Mouse (Mus musculus) liver, adult 2 months (tissue): ENCODE results near the gene Col6a2. TPM values are rescaled to one million over a fixed set of nuclear protein-coding genes. Genes with fewer than 3 reads are reported as not detected.

ENCODE experiments used
- DNase-seq: peaks from one replicate; pipeline ENCODE4 v3.0.0-alpha.2; 2011; ENCODE audit warnings: low read depth, low spot score; ENCODE audit errors: extremely low read depth
- H3K27ac ChIP-seq: fragments of 200-500 bp; replicated peaks from 2 replicates; pipeline ENCODE4 v1.5.1; 2012; ENCODE audit warnings: low read depth, mild to moderate bottlenecking, control low read depth, inconsistent platforms, low read length; ENCODE audit not compliant: insufficient read depth
- H3K27me3 ChIP-seq: fragments of 200-500 bp; 2 replicates; pipeline ENCODE4 v1.6.1; 2012; ENCODE audit warnings: mild to moderate bottlenecking, moderate library complexity, low read length, inconsistent platforms; ENCODE audit not compliant: control insufficient read depth, insufficient read depth
- H3K36me3 ChIP-seq: fragments of 200-500 bp; 2 replicates; pipeline ENCODE4 v1.6.1; 2012; ENCODE audit warnings: low read length, inconsistent platforms; ENCODE audit not compliant: control insufficient read depth, insufficient read depth
- H3K4me1 ChIP-seq: fragments of 200-500 bp; 2 replicates; pipeline ENCODE4 v1.6.1; 2011; ENCODE audit warnings: low read length; ENCODE audit not compliant: control insufficient read depth, insufficient read depth
- H3K4me3 ChIP-seq: fragments of 200-500 bp; 2 replicates; pipeline ENCODE4 v1.5.1; 2011; ENCODE audit warnings: low read depth, mild to moderate bottlenecking, control low read depth, low read length, moderate library complexity; ENCODE audit not compliant: insufficient read depth
- H3K79me2 ChIP-seq: fragments of 200-500 bp; 2 replicates; pipeline ENCODE4 v1.6.1; 2012; ENCODE audit warnings: inconsistent platforms, mild to moderate bottlenecking, low read length, moderate library complexity; ENCODE audit not compliant: control insufficient read depth, insufficient read depth
- H3K9ac ChIP-seq: fragments of 200-500 bp; 2 replicates; pipeline ENCODE4 v1.6.1; 2012; ENCODE audit warnings: low read depth, mild to moderate bottlenecking, control low read depth, inconsistent platforms, low read length
- CTCF ChIP-seq: fragments of 200-500 bp; IDR thresholded peaks from 2 replicates; pipeline ENCODE4 v1.5.1; 2011; ENCODE audit warnings: low read depth, low read length, control low read depth
- POLR2A ChIP-seq: fragments of 200-500 bp; IDR thresholded peaks from 2 replicates; pipeline ENCODE4 v1.6.1; 2011; ENCODE audit warnings: low read length, control low read depth; ENCODE audit not compliant: insufficient read depth; ENCODE audit errors: extremely low read depth
- WGBS: fragments of 180-500 bp; shearing (Covaris S2); methylation state at CpG from one replicate; pipeline ENCODE4 v1.1.7; 2018; 5-methylcytosine and 5-hydroxymethylcytosine counted together
- polyA plus RNA-seq: library from polyadenylated mRNA; depleted of rRNA; stranded (reverse); fragments of >200 nt; gene quantifications from 2 replicates; pipeline ENCODE4 v1.2.3, GENCODE M21; 2012
- total RNA-seq: library from RNA; depleted of rRNA; stranded (reverse); fragments of >200 nt; gene quantifications from 2 replicates; pipeline ENCODE4 v1.2.3, GENCODE M21; 2014

Col6a2 gene
- total and polyA plus RNA-seq, 2 experiments = 1.8 to 3.6 TPM

GRCm38 (mm10) chr10:76576920-76577319, 46.5 kb downstream of the Col6a2 start:
- DNase-seq = peak; percentile 94
- H3K27ac ChIP-seq = peak overlapping the region; percentile 95

GRCm38 (mm10) chr10:76575374-76575773, 48.1 kb downstream of the Col6a2 start, which contains the start of gene Ftcd:
TSS of gene Ftcd (plus strand) at chr10:76575648.
- DNase-seq = peak; percentile 95
- H3K4me1 ChIP-seq = peaks cover 29% of the 10 kb centered on the region
- H3K79me2 ChIP-seq = no peaks in the 10 kb centered on the region
- peak within 1 kb of the TSS; percentile 95 for H3K27ac ChIP-seq
- peaks cover 8% of the 10 kb centered on the region; the same call in 1 of the 2 replicates for H3K36me3 ChIP-seq
- H3K4me3 ChIP-seq = peak within 1 kb of the TSS; percentile 74
- 34% methylated on average over 3 of the region's 3 CpGs for WGBS
- H3K27me3 ChIP-seq = no peaks in the 10 kb centered on the region
- peak within 1 kb of the TSS; percentile 80 for H3K9ac ChIP-seq
- TF ChIP-seq CTCF (no peak), POLR2A (peak; percentile 80; the same call in 1 of the 2 replicates)

More at GRCm38 (mm10) chr10:76576920-76577319, 46.5 kb downstream of the Col6a2 start:
- TF ChIP-seq POLR2A (no peak), CTCF (no peak)
- Histone ChIP-seq H3K79me2 (no peaks in the 10 kb centered on the region), H3K4me1 (peaks cover 22% of the 10 kb centered on the region), H3K27me3 (no peaks in the 10 kb centered on the region), H3K9ac (peak overlapping the region; percentile 80), H3K4me3 (peak overlapping the region; percentile 74), H3K36me3 (peaks cover 8% of the 10 kb centered on the region; the same call in 1 of the 2 replicates)
- WGBS = 22% methylated on average over 7 of the region's 7 CpGs

- 18% methylated on average over 3 of the region's 3 CpGs for WGBS
- peaks cover 2% of the 10 kb centered on the region; the same call in 1 of the 2 replicates for H3K36me3 ChIP-seq
- peak; percentile 92 for DNase-seq
- no peak overlapping the region for H3K4me3 ChIP-seq
- no peaks in the 10 kb centered on the region for H3K27me3 ChIP-seq
- no peaks in the 10 kb centered on the region for H3K79me2 ChIP-seq
- peak overlapping the region; percentile 45 for H3K27ac ChIP-seq
- H3K4me1 ChIP-seq = peaks cover 24% of the 10 kb centered on the region
- TF ChIP-seq CTCF (no peak), POLR2A (no peak)
- H3K9ac ChIP-seq = no peak overlapping the region
These were observed 51.3 kb downstream of the Col6a2 start for GRCm38 (mm10) chr10:76572151-76572550.

- WGBS = 86% methylated on average over 2 of the region's 2 CpGs
- TF ChIP-seq CTCF (no peak), POLR2A (no peak)
- Histone ChIP-seq H3K9ac (no peak overlapping the region), H3K79me2 (no peaks in the 10 kb centered on the region), H3K36me3 (peaks cover 2% of the 10 kb centered on the region; the same call in 1 of the 2 replicates), H3K27me3 (no peaks in the 10 kb centered on the region), H3K27ac (peak overlapping the region; percentile 77), H3K4me3 (no peak overlapping the region), H3K4me1 (peaks cover 24% of the 10 kb centered on the region)
- DNase-seq = no peak
These were observed 52.4 kb downstream of the Col6a2 start for GRCm38 (mm10) chr10:76571070-76571469.

- TF ChIP-seq POLR2A (0 out of 2 replicates have a peak, but pooled peaks have one; percentile 36), CTCF (no peak)
- 34% methylated on average over 22 of the region's 22 CpGs for WGBS
- H3K79me2 ChIP-seq = no peaks in the 10 kb centered on the region
- peak overlapping the region; percentile 72 for H3K9ac ChIP-seq
- H3K4me1 ChIP-seq = peaks cover 23% of the 10 kb centered on the region
- H3K36me3 ChIP-seq = peaks cover 2% of the 10 kb centered on the region; the same call in 1 of the 2 replicates
- H3K27me3 ChIP-seq = no peaks in the 10 kb centered on the region
- peak overlapping the region; percentile 77 for H3K27ac ChIP-seq
- DNase-seq = peak; percentile 94
- H3K4me3 ChIP-seq = peak overlapping the region; percentile 63
These were observed 53.3 kb downstream of the Col6a2 start for GRCm38 (mm10) chr10:76569996-76570685.

GRCm38 (mm10) chr10:76561972-76562371, 61.5 kb downstream of the Col6a2 start, which contains the start of gene Spatc1l:
TSS of gene Spatc1l (plus strand) at chr10:76562272.
- no peak within 1 kb of the TSS for H3K4me3 ChIP-seq
- H3K27ac ChIP-seq = no peak within 1 kb of the TSS
- no peak for DNase-seq
- no peak within 1 kb of the TSS for H3K9ac ChIP-seq
- no peaks in the 10 kb centered on the region for H3K79me2 ChIP-seq
- no peaks in the 10 kb centered on the region for H3K36me3 ChIP-seq
- no peaks in the 10 kb centered on the region for H3K27me3 ChIP-seq
- 94% methylated on average over 10 of the region's 10 CpGs for WGBS
- TF ChIP-seq POLR2A = no peak
- no peak for TF ChIP-seq CTCF
- no peaks in the 10 kb centered on the region for H3K4me1 ChIP-seq
